Mouse (Mus musculus) CH12F3 (cell line): Measurements from ENCODE around the gene Lef1.

ENCODE experiments used
- in situ Hi-C: fragments of 300-500 bp; cut with MboI; formaldehyde crosslinking; loops from 2 replicates; pipeline ENCODE4 v1.14.3; 2020; ENCODE audit warnings: low sequenced_read_pairs

Lef1 gene

DNA sequence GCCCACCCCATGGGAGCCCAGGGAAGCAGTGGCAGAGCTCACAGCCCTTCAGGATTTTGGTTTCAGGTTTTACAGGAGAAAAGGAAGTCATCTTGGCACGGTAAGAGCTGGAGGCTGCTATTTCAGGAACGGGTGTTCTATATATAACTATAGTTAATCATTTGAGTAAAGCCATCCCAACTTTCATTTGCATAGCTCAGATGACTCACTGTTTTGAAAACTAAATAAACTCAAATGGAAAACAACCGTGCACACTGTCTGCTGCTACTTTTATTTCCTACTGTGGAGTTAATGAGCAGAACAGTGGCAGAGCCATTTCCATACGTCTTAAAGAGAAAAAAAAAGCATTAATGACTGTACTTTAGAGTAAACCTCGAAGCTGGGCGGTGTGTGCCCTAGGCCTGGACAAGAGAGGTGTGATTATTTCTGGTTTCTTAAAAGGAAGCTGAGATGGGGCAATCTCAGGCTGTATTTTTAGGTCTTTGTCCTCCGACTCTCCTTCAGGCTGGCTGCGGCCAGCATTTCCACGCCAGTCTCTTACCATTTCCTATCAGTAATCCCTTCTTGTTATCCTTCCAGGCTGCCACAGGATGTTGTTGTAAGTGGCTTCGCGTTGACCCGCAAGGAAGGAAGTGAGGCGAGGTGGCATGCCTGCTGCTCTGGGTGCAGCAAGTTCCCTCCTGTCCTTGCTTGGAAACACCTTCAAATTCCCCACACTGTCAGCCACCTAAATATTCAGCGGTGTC lies 29.2 kb downstream of the Lef1 start:
- in situ Hi-C loops: no loop called here

DNA sequence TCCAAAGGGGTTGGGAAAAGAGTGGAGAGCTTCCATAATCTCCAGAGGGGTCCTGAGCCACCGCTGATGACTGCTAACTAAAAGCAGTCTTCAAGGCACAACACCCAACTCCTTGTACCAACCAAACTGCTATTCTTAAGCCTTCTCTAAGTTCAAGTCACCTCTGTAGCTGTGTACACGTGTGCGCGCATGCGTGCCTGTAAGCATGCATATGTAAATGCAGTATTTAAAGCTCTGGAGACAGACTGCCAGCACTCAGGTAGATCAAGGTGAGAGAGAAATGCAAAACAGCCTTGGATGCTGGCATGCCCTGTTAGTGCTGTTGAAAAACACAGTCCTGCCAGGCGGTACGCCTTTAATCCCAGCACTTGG lies 29.8 kb downstream of the Lef1 start:
- in situ Hi-C loops: no loop called here

DNA sequence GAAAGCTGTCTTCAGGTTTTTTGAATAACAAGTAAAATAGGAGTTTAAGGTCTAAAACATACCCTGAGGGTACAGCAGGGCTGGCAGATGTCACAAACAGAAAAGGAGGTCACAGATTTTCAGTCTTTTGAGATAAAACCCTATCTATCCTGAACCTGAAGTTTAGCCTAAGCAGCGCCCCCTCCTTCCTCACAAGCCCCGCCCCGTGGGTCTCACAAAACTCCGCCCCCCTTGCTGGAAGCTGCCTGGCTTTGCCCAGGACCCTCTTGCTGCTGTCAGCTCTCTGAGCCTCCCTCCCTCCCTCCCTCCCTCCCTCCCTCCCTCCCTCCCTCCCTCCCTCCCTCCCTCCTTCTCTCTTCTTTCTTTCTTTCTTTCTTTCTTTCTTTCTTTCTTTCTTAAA lies 31.3 kb downstream of the Lef1 start:
- in situ Hi-C loops: no loop called here

DNA sequence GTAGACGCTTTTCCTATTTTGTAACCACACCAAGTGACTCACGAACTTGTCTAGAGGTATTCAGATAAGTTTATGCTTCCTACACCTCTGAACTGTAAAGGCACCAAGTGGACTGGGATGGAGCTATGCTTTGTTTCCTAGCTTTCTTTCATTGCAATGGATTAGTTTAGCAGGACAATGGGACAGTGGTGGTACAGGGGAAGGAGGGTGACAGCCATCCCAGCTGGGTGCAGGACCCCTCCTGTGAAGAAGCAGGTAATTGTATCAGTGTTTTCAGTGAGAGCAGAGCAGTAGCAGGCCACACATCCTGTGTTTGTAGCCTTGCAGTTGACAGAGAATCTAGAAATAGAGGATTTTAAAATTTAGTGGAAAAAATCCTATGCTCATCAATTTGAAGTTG lies 34.0 kb downstream of the Lef1 start:
- in situ Hi-C loops: no loop called here

DNA sequence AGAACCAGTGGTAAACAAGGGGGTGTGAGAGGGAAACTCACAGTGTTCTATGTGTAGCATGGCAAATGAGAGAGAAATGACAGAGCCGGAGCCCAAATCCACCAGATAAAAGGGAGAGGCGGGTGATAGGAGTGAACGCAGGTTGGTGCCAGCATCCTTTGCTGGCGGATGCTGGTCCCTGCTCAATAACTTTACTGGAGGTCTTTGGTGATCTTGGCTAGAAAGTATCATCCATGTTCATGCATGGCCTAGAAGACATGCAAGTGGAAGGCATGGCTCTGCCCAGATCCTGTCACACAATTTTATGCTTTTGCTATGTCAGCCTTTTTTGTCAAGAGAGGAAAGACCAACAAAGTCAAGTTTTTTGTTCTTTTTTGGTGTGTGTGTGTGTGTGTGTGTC lies 42.6 kb downstream of the Lef1 start:
- in situ Hi-C loops: no loop called here

DNA sequence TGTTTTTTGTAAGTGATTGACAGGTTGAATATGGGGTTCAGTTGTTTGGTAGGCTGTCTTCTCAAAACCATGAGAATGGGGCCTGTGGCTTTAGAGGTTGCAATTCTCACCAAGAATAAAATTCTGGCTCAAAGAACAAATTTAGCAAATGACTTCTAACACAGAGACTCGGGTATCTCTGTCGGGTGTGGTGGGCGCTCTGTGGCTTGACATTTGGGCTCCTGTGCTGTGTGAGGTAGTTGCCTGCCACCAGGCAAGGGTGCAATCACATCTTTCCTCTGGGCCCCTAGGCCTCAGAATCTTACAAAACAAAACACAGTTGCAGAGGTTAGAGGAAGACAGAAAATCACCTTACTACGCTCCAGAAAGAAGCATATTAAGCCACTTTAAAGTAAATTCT lies 43.6 kb downstream of the Lef1 start:
- in situ Hi-C loops: no loop called here

DNA sequence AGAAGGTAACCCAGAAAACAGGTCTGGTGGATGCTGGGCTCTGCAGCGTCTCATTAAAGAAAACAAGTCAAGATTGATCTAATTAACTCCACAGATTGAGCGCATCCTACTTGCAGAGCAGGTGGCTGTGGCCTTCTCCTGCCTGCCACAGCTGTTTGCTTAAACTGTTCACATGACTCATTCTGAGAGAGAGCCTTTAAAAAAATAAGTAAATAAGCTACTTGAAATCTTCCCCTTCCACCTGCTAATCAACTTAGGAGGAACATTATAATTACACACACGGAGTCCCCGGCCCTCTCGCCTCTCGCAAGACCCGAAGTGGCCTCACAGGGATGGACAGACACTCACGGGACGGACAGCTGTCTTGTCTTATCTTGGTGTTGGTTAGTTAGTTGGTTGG lies 44.3 kb downstream of the Lef1 start:
- in situ Hi-C loops: no loop called here

DNA sequence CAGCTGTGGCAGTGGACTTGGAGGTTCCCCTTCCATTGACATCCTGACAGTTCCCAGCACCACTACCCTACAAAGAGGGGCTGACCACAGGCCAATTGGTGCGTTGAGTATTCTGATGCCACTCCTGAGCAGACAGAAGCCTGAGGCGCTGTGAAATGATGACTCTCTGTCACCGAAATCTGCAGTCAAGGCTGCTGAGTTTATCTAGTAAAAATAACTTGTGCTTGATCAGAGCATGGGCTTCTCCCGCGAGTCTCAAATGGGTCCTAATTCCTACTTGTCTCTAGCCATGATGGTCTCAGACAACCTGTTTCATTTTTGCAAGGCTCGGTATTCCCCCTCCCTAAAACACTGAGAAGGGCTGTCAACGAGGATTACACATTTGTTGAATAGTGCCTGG lies 44.8 kb downstream of the Lef1 start:
- in situ Hi-C loops: no loop called here

DNA sequence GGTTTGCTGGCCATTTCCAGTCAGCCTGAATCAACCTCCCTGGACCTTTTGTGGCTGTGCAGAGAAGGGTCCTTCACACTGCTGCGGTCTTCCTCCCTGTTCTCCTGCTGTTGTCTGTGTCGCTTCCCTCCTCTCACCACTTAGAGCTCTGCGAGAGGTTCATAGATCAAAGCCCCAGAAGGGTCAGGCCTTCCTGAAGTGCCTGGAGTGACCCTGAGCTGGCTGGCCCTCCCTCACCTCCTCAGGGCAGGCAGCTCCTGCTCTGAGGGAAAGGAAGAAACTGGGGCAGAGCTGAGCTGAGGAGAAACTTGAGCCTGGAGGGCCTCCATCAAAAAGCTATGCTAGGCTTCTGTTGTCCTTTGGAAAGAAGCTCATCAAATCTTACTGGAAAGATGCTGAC lies 45.4 kb downstream of the Lef1 start:
- in situ Hi-C loops: no loop called here

DNA sequence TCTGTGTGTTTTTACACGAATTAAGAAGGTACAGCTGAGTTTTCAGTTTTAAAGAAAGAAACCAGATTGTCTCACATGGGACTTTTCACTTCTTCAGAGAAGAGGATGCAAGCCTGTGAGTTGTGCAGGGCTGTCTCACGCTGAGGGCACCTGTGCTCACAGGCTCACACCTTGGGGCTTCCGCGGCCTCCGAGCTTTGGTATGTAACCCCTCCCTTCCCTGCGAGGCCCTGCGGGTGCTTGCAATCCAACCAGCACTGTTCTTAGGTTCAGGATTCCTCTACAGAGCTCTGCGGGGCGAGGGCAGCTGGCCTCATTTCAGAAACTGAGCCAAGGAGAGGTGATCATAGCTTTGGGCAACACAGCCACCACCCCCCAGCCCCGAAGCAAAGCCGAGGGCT lies 46.1 kb downstream of the Lef1 start:
- in situ Hi-C loops: no loop called here

DNA sequence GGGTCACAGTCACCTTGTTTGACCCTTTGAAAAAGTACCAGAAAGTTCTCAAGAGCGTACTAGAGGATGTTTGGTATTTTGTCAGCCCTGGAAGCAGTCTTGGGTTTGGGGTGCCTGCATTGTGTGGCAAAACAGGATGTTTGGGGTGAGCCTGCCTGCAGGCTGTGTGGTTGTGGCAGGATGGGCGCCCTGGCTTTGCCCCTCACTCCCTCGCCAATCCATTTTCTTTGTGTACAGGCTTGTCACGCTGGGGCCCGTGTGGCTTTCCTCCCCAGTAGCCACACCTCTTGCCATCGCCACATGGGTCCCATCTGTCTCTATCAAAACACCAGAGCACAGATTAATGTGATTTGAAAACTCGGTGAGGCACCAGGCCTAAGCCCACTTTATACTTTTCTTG lies 47.2 kb downstream of the Lef1 start:
- in situ Hi-C loops: no loop called here

DNA sequence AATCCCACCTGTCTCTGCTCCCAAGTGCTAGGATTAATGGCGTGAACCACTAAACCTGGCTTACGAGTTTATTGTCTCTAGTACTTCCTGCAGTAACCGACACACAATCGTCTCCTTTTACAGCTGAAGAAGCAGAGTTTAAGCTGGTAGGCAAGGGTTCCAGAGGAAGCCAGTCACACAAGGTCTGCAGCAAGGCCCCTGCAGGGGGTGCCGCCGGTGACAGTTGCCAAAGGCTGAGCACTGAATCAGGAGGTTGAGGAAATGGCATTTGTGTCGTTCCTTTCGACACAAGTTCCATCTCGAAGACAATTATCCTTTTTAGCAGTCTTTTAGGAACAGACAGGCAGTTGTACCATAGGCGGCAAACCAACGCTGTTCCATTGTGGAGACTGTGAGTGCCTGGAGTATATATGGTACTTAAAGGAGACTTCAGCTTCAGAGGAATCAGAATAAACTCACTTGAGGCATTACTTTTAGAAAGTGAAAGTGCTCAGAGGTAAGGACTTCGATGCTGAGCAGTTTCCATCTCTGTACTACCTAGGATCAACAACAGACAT lies 49.0 kb downstream of the Lef1 start:
- in situ Hi-C loops: no loop called here

DNA sequence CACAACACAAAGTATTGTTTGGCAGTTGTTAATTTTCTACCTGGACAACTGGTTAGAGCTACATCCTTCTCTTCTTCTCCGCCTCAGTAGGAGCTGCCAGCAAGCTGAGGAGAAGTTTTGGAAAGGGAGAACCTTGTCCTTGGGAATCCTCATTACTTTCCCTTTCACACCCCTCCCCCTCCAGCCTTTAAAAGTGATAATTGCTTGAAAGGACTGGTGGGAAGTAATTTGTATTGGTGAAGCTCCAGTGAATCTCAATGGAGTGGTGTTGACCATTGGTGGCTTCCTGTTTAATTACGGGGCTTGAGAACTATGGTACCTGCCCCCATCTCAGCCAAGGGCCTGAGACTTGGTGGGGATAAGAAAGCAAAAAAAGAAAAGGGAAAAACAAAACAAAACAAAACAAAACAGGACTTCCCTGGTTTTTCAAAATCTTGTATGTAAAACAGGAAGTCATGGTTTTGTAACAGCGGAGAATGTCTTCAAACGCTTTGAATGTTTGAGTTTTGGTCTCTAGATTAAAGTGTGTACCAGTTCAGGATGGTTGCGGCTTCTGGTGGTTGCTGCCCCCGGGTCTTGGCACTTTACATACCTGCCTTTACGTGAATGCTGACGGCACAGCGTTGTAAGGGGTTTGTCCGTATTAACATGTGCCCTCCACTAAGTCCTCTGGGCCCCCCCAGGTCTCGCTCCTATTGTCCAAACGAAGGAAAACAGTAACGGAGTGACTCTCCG lies 49.8 kb downstream of the Lef1 start:
- in situ Hi-C loops: no loop called here

DNA sequence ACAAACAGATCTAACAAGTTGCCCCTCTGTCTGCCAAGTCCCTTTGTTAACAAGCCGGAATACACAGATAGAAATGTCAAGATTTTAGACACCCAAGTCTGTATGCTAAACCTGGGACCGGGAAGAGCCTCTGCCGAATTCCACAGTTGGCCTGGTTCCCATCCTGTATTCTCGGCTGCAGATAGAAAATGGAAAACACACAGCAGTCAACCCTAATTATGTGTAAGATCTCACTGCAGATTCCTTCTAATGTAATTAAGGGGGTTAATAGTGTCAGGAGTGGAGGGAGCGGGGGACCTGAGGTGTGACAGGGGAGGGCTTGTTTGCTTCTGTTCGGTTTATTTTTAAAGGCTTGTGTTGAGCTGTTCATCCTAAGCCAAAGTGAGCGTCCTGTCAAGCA lies 50.6 kb downstream of the Lef1 start:
- in situ Hi-C loops: no loop called here

DNA sequence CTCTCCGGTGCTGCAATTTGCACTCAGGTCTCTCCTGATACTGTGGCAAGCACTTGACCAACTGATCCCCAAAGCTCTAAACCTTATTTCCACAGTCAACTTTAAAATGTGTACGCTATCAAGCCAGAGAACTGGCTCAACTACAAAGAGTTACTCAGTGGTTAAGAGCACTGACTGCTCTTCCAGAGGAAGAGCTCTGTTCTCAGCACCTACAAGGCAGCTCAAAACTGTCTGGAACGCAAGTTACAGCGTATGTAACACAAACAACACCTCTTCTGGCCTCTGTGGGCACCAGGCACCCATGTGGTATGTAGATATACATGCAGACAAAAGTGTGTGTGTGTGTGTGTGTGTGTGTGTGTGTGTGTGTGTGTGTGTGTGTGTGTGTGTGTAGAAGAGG lies 57.5 kb downstream of the Lef1 start:
- in situ Hi-C loops: no loop called here

DNA sequence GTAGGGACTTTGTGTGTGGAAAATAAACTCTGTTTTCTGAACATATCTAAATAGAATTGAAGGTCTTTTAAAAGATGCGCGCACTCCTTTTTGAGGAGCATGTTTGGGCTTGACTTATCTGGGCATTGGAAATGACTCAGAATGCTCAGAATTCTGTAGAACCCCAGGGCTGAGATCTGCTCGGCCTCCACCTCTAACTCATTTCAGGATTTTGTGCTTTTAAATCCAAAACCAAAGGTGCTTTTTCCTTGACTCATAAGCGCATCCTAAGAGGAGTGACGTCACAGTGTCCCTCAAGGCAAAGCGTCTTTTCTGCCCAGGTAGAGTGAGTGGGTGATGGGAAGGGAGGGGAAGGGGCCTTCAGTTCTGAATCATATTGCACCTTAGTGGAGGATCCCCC lies 58.9 kb downstream of the Lef1 start:
- in situ Hi-C loops: no loop called here

DNA sequence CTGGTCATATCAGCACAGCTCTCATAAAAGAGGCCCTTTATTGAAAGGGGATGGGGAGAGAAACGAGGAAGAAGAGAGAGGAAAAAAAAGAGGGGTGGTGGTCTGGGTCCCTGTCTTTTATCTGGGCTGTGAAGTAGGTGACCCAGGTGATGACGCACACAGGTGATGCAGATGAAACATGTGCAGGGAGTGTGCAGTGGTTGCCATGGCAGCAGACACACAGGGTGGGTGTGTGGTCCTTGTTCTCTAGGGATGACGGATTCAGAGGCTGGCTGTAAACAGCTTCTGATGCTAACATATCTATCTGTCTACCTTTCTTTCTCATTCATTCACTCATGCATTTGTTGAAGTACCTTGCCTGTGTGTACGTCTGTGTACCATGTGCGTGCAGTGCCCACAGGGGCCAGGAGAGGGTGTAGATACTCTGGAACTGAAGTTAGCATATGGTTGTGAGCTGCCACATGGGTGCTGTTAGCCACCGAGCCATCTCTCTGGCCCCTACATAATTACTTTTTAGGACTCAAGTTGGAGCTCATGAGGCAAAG lies 59.9 kb downstream of the Lef1 start:
- in situ Hi-C loops: no loop called here

DNA sequence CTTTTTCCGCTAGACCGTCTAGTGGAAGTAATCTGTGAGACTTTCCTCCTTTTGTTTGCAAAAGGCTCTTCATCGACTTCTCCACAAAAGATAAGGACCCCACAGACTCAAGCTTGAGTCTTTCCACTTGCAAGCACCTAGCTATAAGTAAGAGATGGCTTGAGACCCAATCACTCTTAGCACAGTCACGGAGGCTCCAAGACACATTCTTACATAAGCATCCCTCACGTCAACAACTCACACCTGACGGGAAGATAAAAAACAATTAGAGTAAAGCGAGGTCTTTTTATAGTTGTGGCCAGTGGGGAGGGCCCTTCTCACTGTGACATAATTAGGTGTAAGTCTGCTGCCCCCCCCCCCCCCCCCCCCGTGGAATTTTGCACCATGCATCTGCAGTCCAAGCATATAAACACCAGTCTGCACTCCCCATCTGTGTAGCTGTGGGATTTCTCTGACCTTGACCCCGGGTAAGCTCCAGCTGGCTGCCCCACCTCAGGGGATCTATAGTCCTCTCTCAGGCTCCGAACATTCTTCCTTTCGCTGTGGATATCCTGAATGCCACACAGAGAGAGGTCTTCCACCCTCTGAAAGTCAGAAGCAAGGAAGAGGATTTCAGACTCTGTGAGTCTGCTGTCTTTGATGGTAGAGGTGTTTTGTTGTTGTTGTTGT lies 61.2 kb downstream of the Lef1 start:
- in situ Hi-C loops: no loop called here

DNA sequence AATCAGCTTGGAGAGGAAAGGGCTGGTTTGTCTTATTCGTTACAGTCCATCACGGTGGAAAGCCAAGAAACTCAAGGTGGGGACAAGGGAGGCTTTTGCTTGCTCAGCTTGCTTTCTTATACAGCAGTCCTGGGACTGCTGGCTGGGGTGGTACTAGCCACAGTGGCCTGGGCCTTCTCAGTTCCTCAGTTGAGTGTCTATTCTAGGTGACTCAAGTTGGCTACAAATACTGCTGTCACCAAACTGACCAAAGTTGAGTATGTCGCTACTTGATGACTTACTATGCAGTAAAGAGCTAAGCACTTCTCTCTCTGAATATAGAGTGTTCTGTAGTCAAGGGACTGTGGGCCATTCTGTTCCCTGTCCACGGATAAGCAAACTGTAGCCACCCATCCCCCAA lies 62.0 kb downstream of the Lef1 start:
- in situ Hi-C loops: no loop called here

DNA sequence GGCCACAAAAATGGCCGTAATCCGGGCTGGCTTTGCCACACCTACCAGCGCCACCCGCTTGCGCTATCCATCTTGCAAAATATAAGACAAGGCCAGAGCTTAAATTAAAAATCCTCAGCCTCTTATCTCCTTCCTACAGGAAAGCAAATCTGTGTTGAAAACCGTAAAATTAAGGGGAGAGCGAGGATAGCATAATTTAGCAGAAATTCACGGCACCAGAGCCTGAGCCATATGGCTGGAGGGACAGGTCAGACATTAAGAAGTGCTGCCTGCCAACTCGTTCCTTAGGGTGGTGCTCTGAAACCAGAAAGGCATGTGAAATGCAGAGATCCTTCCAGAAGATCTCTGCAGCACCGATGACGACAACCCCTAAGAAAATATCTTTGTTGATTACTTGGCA lies 70.7 kb downstream of the Lef1 start:
- in situ Hi-C loops: no loop called here

DNA sequence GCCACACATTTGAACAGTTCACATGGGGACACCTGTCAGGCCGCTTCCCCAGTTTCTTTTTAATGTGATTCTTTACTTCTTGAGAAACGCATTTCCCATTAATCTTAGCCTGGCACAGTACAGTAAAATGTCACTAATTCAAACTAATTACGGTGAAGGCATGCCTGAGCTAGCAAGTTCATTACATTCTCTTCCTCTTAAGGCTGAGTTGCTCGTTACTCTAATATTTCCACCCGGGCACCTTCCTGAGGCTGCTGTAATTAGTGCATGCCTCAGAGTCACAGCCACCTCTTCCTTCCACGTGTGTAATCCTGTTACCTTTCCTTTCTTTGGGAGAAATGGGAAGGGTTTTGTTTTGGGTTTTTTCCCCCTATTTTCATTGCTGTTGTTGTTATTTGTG lies 71.9 kb downstream of the Lef1 start:
- in situ Hi-C loops: no loop called here

DNA sequence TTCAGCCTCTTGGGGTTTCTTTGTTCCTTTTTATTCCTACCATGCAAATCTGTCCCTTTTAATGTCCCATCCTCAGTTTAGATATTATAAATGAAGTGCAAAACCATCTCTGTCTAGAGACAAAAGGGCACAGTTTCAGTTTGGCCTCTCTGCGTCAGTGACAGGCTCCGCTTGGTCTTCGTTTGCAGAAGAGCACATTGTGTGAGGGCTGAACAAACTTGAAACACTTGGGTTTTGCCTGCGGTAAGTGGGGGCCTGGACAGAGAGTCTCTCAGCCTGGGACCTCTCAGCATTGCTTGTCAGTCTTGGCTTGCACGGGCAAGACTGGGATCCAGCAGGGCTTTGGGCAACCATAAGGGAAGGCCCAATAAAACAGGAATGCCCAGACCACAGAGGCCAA lies 75.9 kb downstream of the Lef1 start:
- in situ Hi-C loops: no loop called here
